Mouse (Mus musculus) stomach, embryonic 14.5 days (tissue): ENCODE measurements around the gene Lax1. TPM values are rescaled to one million over a fixed set of nuclear protein-coding genes. Genes with fewer than 3 reads are reported as not detected.

Source experiments
- ATAC-seq: fragments of 200-750 bp; cut with Nextera tagmentation; 2 replicates; pipeline ENCODE4 v1.8.0; 2017; ENCODE audit warnings: low read depth, moderate TSS enrichment; ENCODE audit not compliant: insufficient number of reproducible peaks, insufficient read depth, low FRiP score
- H3K27ac ChIP-seq: fragments of 300-500 bp; sonication (generic); 2 replicates; pipeline ENCODE4 v1.5.1; 2014; ENCODE audit warnings: mild to moderate bottlenecking, low read length, moderate library complexity, mixed read lengths
- H3K27me3 ChIP-seq: fragments of 300-500 bp; sonication (generic); 2 replicates; pipeline ENCODE4 v1.6.1; 2014; ENCODE audit warnings: low read length, control low read depth, mixed read lengths; ENCODE audit not compliant: control insufficient read depth, insufficient read depth
- H3K36me3 ChIP-seq: fragments of 300-500 bp; sonication (generic); 2 replicates; pipeline ENCODE4 v1.6.1; 2014; ENCODE audit warnings: mild to moderate bottlenecking, control low read depth, low read length, moderate library complexity, mixed read lengths; ENCODE audit not compliant: control insufficient read depth, insufficient read depth
- H3K4me1 ChIP-seq: fragments of 300-500 bp; sonication (generic); 2 replicates; pipeline ENCODE4 v1.6.1; 2014; ENCODE audit warnings: low read length, control low read depth, mixed read lengths; ENCODE audit not compliant: control insufficient read depth, insufficient read depth
- H3K4me2 ChIP-seq: fragments of 300-500 bp; sonication (generic); replicated peaks from 2 replicates; pipeline ENCODE4 v1.6.1; 2014; ENCODE audit warnings: low read depth, low read length, control low read depth
- H3K4me3 ChIP-seq: fragments of 300-500 bp; sonication (generic); 2 replicates; pipeline ENCODE4 v1.5.1; 2014; ENCODE audit warnings: low read depth, low read length, control low read depth
- H3K9ac ChIP-seq: fragments of 300-500 bp; sonication (generic); replicated peaks from 2 replicates; pipeline ENCODE4 v1.6.1; 2014; ENCODE audit warnings: low read depth, mild to moderate bottlenecking, control low read depth, low read length, moderate library complexity, mixed read lengths
- H3K9me3 ChIP-seq: fragments of 300-500 bp; sonication (generic); 2 replicates; pipeline ENCODE4 v1.6.1; 2016; ENCODE audit warnings: low read depth, low read length, control low read depth; ENCODE audit not compliant: control insufficient read depth
- WGBS: fragments of 180-500 bp; shearing (Covaris S2); extraction: QIAGEN DNeasy Blood & Tissue Kit; methylation state at CpG from one replicate; pipeline ENCODE4 v1.1.7; 2014; 5-methylcytosine and 5-hydroxymethylcytosine counted together
- microRNA-seq: library from miRNA; unstranded; fragments of <30 nt; microRNA quantifications from one replicate; pipeline ENCODE4, GENCODE M21; 2016
- polyA plus RNA-seq: library from polyadenylated mRNA; unstranded; fragments of >200 nt; fragmentation: Nextera tagmentation; extraction: Ambion mirVana; gene quantifications from 2 replicates; pipeline ENCODE4 v1.2.1, GENCODE M21; 2014

Gene Lax1
- polyA plus RNA-seq, 1 experiment from 2014 or later = 0.35 TPM

DNA sequence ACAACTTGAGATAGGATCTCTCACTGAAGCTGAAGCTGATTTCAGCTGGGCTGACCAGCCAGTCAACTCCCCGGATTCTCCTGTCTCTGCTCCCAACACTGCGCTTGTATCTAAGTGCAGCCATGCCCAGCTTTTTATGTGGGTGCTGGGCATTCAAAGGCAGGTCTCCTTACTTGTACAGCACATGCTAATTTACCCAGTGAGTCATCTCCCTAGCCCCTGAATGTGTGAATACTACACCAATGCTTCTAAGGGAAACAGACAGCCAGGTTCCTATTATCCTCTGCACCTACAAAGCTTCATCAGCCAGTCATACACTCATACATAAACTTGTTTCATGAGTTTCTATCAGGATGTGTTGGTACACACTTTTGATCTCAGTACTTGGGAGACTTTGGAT lies 48.7 kb downstream of the Lax1 start:
- 92% methylated on average over 2 of the region's 2 CpGs for WGBS
- no peak for ATAC-seq

DNA sequence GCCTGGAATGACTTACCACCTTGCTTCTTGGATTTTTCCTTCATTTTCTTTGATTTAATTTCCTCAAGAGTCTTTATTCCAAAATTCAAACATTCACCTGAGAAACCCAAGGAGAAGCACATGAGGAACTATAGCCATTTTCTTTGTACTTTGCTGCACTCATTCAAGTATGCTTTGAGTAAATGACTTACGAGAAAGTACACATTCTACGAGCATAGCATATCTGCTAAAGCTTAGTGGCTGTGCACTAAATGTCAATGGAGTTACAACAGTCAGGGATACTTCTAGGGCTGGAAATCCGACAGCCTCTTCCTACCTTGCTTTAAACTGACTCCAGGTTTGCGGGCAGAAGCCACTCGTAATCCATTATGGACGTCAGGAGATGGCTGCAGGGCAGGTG lies 51.4 kb downstream of the Lax1 start:
- Histone ChIP-seq H3K4me2 (no peak overlapping the region), H3K9me3 (no peaks in the 10 kb centered on the region), H3K4me3 (no peak overlapping the region), H3K36me3 (peaks cover 95% of the 10 kb centered on the region), H3K27me3 (no peaks in the 10 kb centered on the region), H3K9ac (no peak overlapping the region), H3K4me1 (no peaks in the 10 kb centered on the region), H3K27ac (no peak overlapping the region)
- no peak for ATAC-seq
- WGBS = 88% methylated on average over 6 of the region's 6 CpGs

More for the DNA sequence above, 48.7 kb downstream of the Lax1 start:
- Histone ChIP-seq H3K9ac (no peak overlapping the region), H3K9me3 (no peaks in the 10 kb centered on the region), H3K4me2 (no peak overlapping the region), H3K4me3 (no peak overlapping the region), H3K4me1 (no peaks in the 10 kb centered on the region), H3K36me3 (peaks cover 95% of the 10 kb centered on the region), H3K27me3 (no peaks in the 10 kb centered on the region), H3K27ac (no peak overlapping the region)

DNA sequence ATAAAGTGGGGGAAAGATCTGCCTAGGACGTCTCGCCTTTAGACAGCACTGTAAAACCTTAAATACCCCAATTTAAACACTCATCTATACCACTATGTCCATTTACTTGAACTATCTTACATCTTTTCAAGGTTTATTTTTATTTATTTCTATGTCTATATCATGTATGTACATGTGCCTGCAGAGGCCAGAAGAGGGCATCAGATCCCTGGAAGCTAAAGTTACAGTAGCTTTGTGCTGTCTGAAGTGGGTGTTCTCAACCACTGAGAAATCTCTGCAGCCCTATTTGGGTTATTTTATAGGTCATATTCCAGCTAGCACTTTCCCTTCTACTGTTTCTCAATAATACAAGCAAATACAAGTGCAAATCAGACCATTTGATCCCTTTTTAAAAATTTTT lies 57.7 kb downstream of the Lax1 start:
- ATAC-seq = no peak
- no peak overlapping the region for H3K4me3 ChIP-seq
- H3K4me2 ChIP-seq = no peak overlapping the region
- WGBS = 84% methylated on average over 2 of the region's 2 CpGs
- no peaks in the 10 kb centered on the region for H3K27me3 ChIP-seq
- no peak overlapping the region for H3K9ac ChIP-seq
- H3K9me3 ChIP-seq = no peaks in the 10 kb centered on the region
- peaks cover 84% of the 10 kb centered on the region for H3K36me3 ChIP-seq
- H3K27ac ChIP-seq = no peak overlapping the region
- no peaks in the 10 kb centered on the region for H3K4me1 ChIP-seq

Small RNA genes lying within 50 kb of the gene (microRNA-seq; reads per million reads assigned to microRNA genes)
- gene Mir6903 = not detected

Other genes with a start within 250 kb of the Lax1 start
- gene Snrpe, start 79.8 kb downstream of the Lax1 start, polyA plus RNA-seq = 697 and 785 TPM in 2 replicates
- gene Zbed6, start 29.2 kb downstream of the Lax1 start, polyA plus RNA-seq = not detected in 2 replicates
- 18.2 and 18.6 TPM in 2 replicates for gene Gm38394, start 28.8 kb downstream of the Lax1 start, polyA plus RNA-seq
- gene Atp2b4, start 110.9 kb upstream of the Lax1 start, polyA plus RNA-seq = 38.3 and 38.8 TPM in 2 replicates
- 1.8 and 2.1 TPM in 2 replicates for gene Optc, start 217.9 kb upstream of the Lax1 start, polyA plus RNA-seq
- 0.91 and 1.6 TPM in 2 replicates for gene Prelp, start 231.3 kb upstream of the Lax1 start, polyA plus RNA-seq